Mouse (Mus musculus) layer of hippocampus, postnatal 36 days (tissue): ENCODE measurements around the gene Trmo. TPM values are rescaled to one million over a fixed set of nuclear protein-coding genes. Genes with fewer than 3 reads are reported as not detected.

ENCODE experiments used
- DNase-seq, 2 experiments: peaks; one replicate each; pipeline ENCODE4 v3.0.0; 2022
- total RNA-seq, 2 experiments: library from RNA; stranded (reverse); gene quantifications; 2 replicates each; pipeline ENCODE4 v1.2.3; 2021

Trmo gene
- total RNA-seq, 2 experiments from 2014 or later: 4.5 to 5.0 TPM

GRCm38 (mm10) chr4:46339026-46339425 is 50.2 kb downstream of the Trmo start:
- no peak for DNase-seq

DNA sequence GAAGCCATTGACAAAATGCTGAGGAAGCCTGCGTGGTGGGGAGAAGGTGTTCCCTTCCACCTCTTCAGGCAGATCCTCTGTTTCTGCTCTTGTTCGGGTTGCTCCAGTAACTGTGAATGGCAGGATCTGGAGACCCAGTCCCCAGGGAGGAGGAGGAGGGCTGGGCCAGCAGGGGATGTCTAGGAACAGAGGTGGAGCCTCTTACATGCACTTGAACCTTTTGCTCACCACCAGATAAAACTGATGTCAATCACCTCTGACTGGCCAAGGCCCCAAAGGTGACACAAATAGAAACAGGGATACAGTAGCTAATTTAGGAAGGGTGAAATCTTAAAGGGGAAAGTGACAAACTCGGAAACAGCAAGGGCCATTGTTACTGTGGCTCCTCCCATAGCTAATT is 51.2 kb downstream of the Trmo start:
- no peak for DNase-seq

- DNase-seq: no peak
Measured at GRCm38 (mm10) chr4:46335846-46336245, 53.4 kb downstream of the Trmo start.

GRCm38 (mm10) chr4:46328906-46329305 is 60.3 kb downstream of the Trmo start:
- no peak for DNase-seq

Other genes with a start within 250 kb of the Trmo start
- gene Xpa, start 193.1 kb downstream of the Trmo start, total RNA-seq: 10 to 100 TPM; 14.0 to 15.1 TPM
- gene Foxe1, start 45.8 kb downstream of the Trmo start, total RNA-seq: not detected
- gene Hemgn, start 24.1 kb upstream of the Trmo start, total RNA-seq: not detected
- 10 to 100 TPM; 50.2 to 55.6 TPM for gene Anp32b, start 61.5 kb upstream of the Trmo start, total RNA-seq
- gene Nans, start 99.8 kb upstream of the Trmo start, total RNA-seq: 10 to 100 TPM; 16.1 to 19.0 TPM
- gene Trim14, start 146.7 kb upstream of the Trmo start, total RNA-seq: 1 to 10 TPM in 1 of 2 experiments, under 1 TPM in 1; 0.88 to 1.1 TPM
- 10 to 100 TPM; 16.0 to 17.0 TPM for gene Coro2a, start 212.8 kb upstream of the Trmo start, total RNA-seq